Mouse (Mus musculus) thymus, adult 18-20 months (tissue): ENCODE data around the gene Cep19.

Experiments
- DNase-seq, 2 experiments: peaks; one replicate each; pipeline ENCODE4 v3.0.0; 2022; ENCODE audit warnings: mixed read lengths in 2 of 2

The Cep19 gene

GRCm38 (mm10) chr16:32153976-32154375 lies 54.4 kb downstream of the Cep19 start:
- DNase-seq: no peak

- DNase-seq: no peak
Measured at GRCm38 (mm10) chr16:32154437-32154836, 54.8 kb downstream of the Cep19 start.

GRCm38 (mm10) chr16:32156719-32157118 lies 57.1 kb downstream of the Cep19 start:
- no peak for DNase-seq

GRCm38 (mm10) chr16:32157369-32157768 lies 57.8 kb downstream of the Cep19 start:
- DNase-seq: no peak
